Mouse (Mus musculus): Measurements from ENCODE around the gene Rfx8.

- no peak for TF ChIP-seq RCOR1 (IDR thresholded peaks at IDR 0.05; ENCODE audit: low read depth, low read length)
- no peak for TF ChIP-seq POLR2A (IDR thresholded peaks at IDR 0.05; ENCODE audit: control insufficient read depth in 1 of 2, insufficient read depth in 1 of 2, low read depth in 1 of 2, low read length in 2 of 2, poor library complexity in 1 of 2)
- TF ChIP-seq ELF1 (IDR thresholded peaks at IDR 0.05; ENCODE audit: low read depth, low read length), result no peak
- TF ChIP-seq MXI1 (IDR thresholded peaks at IDR 0.05; ENCODE audit: low read depth, low read length), result no peak
- TF ChIP-seq USF2 (IDR thresholded peaks at IDR 0.05; ENCODE audit: borderline replicate concordance in 1 of 2, insufficient read depth in 1 of 2, low read depth in 1 of 2, low read length in 2 of 2), result no peak
- no peak for TF ChIP-seq ZMIZ1 (IDR thresholded peaks at IDR 0.05; ENCODE audit: low read depth, low read length)
- no peak for TF ChIP-seq NRF1 (IDR thresholded peaks at IDR 0.05; ENCODE audit: insufficient read depth, low read depth, low read length, poor library complexity, severe bottlenecking)
- TF ChIP-seq GATA1 (IDR thresholded peaks at IDR 0.05; ENCODE audit: low read depth, low read length), result no peak
- TF ChIP-seq CTCF (IDR thresholded peaks at IDR 0.05 in 2 of 3, conservative IDR thresholded peaks at IDR 0.05 in 1 of 3; ENCODE audit: control insufficient read depth in 1 of 3, insufficient read depth in 1 of 3, low read depth in 2 of 3, low read length in 3 of 3, poor library complexity in 1 of 3, severe bottlenecking in 1 of 3), result no peak
- TF ChIP-seq EP300 (IDR thresholded peaks at IDR 0.05; ENCODE audit: low read depth in 1 of 2, low read length in 2 of 2), result no peak
- no peak for TF ChIP-seq SMC3 (IDR thresholded peaks at IDR 0.05; ENCODE audit: low read depth, low read length)
- TF ChIP-seq MAZ (IDR thresholded peaks at IDR 0.05; ENCODE audit: low read depth, low read length), result no peak
- TF ChIP-seq GABPA (IDR thresholded peaks at IDR 0.05; ENCODE audit: low read depth, low read length), result no peak
- TF ChIP-seq ETS1 (IDR thresholded peaks at IDR 0.05; ENCODE audit: low read depth, low read length), result no peak
Observed at GRCm38 (mm10) chr1:39734881-39735280, 14.1 kb upstream of the Rfx8 start.
